Mouse (Mus musculus) adrenal gland, postnatal 4 days (tissue): Measurements from ENCODE around the gene Trabd. TPM values are rescaled to one million over a fixed set of nuclear protein-coding genes. Genes with fewer than 3 reads are reported as not detected.
A peak's percentile ranks its signal among the peaks of the same experiment; 100 is the strongest.

Experiments
- DNase-seq, 2 experiments: peaks; one replicate each; pipeline ENCODE4 v3.0.0; 2021 to 2022; ENCODE audit warnings: low spot score in 2 of 2, mixed read lengths in 2 of 2
- long read RNA-seq, 2 experiments: library from polyadenylated mRNA; stranded (forward); transcript quantifications; one replicate each; pipeline ENCODE4 v2.0.0; 2021
- total RNA-seq, 2 experiments: library from RNA; stranded (reverse); gene quantifications; 2 replicates each; pipeline ENCODE4 v1.2.3; 2021

Gene Trabd
- 10 to 100 TPM; 45.5 to 45.6 TPM for total RNA-seq
- long read RNA-seq, experiment 1, transcript Trabd-201 (10 exons, 2,439 nt) = major isoform, 31 of 53 reads
- long read RNA-seq, experiment 1, partial matches to known transcripts = 3 of 53 reads
- long read RNA-seq, experiment 1, other reads (novel, unspliced or antisense) = 15 of 53 reads
- long read RNA-seq, experiment 2, transcript Trabd-201 (10 exons, 2,439 nt) = major isoform, 74 of 111 reads
- long read RNA-seq, experiment 2, transcript Trabd-203 (10 exons, 1,941 nt) = minor isoform, 5 of 111 reads
- long read RNA-seq, experiment 2, transcript Trabd-205 (10 exons, 2,396 nt) = minor isoform, 6 of 111 reads
- long read RNA-seq, experiment 2, partial matches to known transcripts = 6 of 111 reads
- long read RNA-seq, experiment 2, other reads (novel, unspliced or antisense) = 17 of 111 reads

DNA sequence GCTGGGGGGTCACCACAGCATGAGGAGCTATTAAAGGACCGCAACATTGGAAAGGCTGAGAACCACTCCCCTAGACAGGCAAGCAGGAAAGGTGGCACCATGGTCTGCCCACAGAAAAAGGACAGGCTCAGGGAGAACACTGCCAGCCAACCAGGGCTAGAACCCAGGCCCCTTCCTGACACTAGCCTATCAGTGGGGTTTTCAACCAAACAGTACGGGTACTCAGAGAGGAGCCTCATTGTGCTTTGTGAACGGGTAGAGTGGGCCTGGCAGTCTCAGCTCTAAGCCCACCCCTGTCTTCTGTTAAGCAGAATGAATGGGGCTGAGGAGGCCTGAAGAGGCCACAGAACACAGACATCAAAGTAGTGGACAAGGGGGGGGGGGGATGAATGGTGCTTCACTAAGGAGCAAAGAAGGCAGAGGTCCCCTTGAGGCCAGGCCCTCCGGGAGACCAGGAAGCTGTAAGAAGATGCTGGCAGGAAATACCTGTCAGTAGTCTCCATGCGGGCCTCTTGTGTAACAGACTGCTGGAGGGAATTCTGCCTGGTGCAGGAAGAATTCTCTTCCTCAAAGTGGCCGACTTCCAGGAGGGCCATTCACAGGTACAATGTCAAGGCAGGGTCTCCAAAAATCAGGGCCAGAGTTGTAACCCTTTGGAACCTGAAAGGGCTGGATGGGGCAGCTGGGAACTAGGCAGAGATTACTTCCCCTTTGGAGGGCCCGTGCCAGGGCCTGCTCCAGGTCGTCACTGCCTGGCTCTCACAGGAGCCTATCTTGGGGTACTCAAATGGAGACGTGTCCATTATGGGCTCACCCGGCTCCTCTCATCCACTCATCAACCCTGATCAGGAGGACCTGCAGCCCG is at the start of gene Trabd:
TSS of gene Trabd (plus strand) at position 512 of the 865 bp plus-strand sequence.
- no peak for DNase-seq

DNA sequence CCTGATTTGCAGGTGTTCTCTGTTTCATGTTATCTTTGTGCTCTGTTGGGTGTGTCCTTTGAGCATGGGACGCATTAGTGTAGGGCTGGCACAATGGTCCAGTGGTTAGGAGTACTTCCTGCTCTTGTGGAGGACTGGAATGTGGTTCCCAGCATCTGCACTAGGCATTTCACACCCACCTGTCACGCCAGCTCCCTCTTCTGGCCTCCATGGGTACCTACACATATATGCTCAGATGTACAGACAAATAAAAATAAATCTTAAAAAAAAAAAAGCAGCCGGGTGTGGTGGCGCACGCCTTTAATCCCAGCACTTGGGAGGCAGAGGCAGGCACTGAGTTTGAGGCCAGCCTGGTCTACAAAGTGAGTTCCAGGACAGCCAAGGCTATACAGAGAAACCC is 30.5 kb upstream of the Trabd start:
- DNase-seq = no peak

DNA sequence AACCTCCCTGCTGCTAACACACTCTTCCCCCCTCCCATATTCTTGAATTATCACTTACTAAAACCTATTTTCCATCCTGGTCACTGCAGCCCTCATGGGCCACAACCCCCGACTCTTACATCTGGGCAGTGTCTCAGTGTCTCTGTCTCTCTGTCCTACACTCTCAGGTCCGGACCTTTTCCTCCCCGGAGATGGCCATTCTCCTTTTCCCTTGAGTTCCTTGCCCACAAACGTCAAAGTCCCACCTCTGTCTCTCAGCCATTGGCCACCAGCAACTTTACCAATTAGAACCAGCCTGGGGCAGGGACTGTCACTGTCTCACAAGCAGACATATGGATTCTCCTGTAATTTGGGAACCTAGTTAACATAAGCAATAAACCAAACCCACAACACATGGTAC is 28.6 kb upstream of the Trabd start:
- no peak for DNase-seq

DNA sequence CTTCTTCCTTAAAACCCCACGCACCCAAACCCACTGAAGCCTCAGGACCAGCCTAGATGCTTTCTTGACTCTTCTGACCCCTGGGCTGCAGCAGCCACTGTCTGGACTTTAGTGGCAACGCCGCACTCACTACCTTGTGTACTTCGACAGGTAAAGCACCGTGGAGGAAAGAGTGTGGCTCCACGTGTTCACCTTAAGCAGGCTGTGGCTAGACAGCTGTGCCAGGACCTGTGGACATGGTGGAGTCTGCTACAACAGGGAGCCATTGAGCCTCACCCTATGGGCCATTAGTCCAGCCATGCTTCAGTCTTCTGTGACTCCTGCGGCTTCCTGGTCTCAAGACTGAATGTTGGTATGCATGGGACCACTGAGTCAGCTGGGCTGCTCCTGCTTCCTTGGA is 20.3 kb upstream of the Trabd start:
- no peak for DNase-seq

DNA sequence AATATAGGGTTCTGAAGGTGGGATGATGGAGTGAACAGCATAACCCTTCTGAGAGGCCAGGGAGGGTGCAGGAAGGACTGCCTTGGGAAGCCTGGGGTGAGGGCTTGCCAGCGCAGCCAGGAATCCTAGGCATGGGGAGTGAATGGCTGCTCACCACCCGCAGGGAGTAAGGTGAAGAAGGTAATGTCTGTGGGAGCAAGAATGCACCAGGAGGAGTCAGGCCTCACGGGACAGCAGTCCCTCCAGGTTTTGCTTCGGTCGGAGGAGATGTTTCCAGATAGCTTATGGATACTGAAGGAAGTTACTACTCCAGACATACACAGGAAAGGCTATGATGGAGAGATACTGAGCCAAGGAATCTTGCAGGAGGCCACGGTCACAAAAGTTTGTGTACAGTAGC is 16.2 kb upstream of the Trabd start:
- DNase-seq = no peak

DNA sequence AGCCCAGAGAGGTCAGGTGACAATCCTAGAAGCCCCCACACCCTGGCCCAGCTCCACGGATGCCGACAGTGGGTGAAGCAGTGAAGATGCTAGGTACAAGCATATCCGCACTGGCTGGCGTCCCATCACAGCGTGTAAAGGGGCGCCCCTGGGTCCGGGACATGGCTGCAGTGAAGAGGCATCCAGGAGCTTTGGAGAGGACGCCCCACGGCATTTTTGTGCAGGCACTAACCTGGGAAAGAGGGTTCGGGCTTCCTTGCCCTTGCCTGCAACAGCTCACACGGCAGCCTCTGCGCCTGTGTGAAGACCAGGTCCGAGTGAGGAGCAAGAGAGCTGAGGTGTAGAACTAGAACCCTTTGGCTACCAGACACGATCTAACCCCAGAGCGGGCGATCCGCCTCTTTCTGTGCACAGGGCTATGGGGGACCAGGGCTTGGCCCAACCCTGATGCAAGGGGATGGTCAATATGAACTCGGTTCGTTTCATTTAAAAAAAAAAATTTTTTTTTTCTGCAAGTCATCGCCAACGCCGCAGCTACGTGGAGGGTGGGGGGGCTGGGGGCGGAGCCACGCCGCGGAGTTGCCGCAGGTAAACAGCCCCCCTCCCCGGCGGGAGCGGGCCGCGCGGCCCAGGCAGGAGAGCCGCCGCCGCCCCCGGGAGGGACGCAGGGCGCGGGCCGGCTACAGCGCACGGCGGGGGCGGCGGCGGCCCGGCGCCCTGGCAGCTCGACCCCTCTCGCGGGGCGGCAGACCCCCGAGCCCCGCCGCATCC is 15.6 kb upstream of the Trabd start, which contains the start of gene Panx2:
TSS of gene Panx2 (plus strand) at position 574 of the 771 bp plus-strand sequence.
- no peak for DNase-seq

DNA sequence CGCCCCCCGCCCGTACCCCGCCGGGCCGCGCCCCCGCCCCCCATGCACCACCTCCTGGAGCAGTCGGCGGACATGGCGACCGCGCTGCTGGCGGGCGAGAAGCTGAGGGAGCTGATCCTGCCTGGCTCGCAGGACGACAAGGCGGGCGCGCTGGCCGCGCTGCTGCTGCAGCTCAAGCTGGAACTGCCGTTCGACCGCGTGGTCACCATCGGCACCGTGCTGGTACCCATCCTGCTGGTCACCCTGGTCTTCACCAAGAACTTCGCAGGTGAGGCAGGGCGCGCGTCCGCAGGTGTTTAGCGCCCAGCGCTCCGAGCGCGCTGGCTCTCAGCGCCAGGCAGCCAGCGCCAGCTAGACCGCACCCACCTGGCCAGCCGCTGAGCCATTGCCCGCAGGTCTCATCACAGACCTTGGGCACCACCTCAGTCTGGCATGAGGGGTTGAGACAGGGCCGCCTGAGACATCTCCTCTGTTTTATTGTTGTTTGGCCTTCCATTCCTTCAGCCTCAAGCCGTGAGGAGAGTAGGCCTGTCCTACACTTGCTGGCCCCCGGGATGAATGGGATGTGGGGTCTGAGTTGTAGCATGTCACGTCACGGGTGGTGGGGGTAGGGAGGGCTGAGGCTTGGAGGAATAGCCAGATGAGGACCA is 14.8 kb upstream of the Trabd start:
- DNase-seq = no peak

DNA sequence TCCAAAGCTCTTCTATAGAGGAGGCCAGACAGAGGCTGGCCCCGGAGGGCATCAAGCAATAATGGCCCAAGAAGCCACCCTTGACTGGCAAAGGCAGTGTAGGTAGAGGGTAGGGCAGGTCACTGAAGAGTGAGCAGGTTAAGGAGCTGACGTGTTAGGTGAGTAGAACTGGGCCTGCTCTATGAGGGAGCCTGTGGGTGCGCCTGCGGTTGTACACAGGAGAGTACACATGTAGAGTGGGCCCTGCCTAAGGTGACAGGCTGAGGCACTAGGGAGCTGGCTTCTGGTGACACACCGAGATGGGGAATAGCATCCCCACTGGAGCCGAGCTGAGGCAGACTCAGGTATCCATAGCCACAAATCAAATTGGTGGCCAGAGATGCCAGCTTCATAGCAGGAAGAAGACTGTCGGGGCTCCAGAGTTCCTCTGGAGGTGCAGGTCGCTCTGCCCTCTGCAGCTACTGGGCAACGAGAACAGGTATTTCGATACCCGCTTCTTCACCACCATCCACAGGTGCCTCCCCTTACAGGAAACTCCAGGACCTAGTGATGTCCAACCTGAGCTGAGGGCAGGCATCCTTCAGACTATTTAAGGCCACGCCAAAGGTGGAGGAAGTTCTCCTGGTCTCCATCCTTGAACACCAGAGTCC is 14.0 kb upstream of the Trabd start:
- DNase-seq = no peak

DNA sequence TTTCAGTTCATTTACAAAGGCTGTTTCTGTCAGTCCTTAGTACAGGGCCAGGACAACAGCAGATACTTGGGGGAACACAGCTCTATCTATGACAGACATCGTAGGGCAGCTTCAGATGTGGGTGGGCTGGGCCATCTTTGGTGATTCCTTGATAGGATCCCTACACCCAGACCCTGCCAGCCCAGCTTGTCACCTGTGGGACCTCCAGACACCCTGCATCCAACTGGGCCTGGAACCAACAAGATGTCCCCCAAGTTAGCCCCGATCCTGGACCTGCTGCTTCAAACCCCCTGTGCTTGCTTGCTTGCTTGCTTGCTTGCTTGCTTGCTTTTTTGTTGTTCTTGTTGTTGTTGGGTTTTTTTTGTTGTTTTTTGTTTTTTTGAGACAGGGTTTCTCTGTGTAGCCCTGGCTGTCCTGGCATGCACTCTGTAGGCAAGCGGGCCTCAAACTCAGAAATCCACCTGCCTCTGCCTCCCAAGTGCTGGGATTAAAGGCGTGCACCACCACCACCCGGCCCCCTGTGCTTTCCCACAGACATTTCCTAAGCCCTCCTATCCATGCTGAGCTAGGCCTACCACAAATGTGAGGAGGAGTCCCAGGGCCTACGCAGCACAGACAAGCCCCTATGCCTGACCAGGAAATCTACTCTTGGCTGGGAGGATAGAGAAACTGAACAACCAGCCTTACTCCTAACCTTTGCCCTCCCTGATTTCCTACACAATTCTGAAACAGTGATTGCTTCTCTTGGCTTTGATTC is 13.0 kb upstream of the Trabd start:
- no peak for DNase-seq

DNA sequence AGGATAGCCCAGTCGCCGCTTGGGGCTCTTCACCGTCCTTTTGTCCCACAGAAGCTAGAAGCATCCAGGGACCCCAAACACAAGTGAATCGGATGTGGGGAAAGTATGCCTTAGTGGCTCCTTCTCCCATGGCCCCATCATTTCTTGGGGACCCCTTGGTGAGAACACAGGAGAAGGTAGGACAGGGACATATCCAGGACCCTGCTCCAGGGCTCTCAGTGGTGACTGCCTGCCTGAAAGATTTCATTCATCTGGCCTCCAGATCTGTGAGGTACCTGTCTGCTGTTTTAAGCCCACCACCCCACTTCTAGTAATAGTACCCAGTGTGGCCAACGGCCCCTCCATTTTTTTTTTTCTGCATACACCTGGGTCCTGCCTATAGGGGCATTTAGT is 12.4 kb upstream of the Trabd start:
- no peak for DNase-seq

DNA sequence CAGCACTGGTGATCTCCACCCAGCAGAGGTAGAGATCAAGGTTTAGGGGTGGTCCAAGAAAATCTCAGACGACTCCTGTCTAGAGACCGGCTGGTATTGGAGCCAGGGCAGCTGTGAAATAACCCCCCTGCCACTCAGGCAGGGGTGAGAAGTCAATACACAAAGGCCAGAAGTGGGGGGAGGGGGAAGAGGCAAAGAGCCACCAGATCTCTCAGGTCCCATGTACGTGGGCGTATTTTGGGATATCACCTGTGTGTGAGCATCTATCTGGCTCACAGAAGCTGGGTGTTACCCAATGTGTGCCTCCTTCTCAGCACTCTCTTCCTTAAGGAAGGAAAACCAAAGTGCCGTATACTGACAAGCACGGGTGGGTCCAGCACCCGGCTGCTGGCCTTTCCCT is 11.9 kb upstream of the Trabd start:
- no peak for DNase-seq

DNA sequence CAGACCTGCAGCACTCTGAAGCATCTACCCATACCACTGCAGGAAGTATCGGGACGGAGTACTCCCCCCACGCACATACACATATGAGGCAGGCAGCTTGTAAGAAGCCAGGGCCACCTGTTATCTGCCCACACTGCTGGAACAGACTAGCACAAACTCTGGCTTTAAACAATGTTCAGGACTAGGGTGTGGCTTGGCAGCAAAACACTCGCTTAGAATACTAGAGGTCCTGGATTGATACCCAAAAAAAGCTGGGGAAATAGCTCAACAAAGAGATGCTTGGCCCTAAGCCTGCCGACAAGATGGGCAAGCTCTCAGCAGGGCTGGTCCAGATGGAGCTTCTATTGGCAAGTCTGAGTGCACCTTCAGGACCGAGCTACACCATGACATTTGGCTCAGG is 11.4 kb upstream of the Trabd start:
- DNase-seq = no peak

DNA sequence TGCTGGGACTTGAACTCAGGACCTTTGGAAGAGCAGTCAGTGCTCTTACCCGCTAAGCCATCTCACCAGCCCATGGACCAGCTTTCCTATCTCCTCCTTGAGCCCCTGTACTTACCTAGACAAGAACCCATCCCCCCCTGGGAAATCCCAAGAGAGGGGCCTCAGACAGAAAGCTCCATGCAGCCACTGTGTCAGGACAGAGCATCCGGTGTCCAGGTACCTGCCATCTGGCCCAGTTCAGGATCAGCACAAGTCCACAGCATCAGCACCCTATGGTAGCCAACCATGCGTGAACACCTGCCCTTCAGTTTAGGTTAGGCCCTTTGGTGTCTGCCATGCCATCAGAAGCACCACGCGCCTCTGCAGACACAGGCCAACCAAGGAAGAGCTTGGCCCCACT is 10.0 kb upstream of the Trabd start:
- DNase-seq = no peak

DNA sequence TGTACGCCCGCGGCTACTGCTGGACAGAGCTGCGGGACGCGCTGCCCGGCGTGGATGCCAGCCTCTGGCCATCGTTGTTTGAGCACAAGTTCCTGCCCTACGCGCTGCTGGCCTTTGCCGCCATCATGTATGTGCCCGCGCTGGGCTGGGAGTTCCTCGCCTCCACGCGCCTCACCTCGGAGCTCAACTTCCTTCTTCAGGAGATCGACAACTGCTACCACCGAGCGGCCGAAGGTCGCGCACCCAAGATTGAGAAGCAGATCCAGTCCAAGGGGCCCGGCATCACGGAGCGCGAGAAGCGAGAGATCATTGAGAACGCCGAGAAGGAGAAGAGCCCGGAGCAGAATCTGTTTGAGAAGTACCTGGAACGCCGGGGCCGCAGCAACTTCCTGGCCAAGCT is 7.3 kb upstream of the Trabd start:
- no peak for DNase-seq

DNA sequence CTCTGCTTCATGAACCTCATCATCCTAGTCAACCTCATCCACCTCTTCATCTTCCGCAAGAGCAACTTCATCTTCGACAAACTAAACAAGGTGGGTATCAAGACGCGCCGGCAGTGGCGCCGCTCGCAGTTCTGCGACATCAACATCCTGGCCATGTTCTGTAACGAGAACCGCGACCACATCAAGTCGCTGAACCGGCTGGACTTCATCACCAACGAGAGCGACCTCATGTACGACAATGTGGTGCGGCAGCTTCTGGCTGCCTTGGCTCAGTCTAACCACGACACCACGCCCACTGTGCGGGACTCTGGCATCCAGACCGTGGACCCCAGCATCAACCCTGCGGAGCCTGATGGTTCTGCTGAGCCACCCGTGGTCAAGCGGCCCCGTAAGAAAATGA is 6.7 kb upstream of the Trabd start:
- no peak for DNase-seq

DNA sequence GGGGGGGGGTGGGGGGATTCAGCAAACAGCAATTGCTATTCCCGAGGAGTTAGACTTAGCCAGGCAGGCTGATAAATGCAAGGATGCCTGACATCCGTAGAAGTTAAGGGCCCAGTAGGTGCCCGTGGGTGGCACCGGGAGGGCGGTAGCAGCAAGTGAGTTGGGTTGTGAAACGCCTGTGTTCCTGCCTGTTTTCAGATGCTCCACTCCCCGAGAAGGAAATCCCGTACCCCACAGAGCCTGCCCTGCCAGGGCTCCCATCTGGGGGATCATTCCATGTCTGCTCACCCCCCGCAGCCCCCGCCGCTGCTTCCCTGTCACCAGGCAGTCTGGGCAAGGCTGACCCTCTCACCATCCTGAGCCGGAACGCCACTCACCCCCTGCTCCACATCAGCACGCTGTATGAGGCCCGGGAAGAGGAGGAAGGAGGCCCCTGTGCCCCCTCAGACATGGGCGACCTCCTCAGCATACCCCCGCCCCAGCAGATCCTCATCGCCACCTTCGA is 5.5 kb upstream of the Trabd start:
- no peak for DNase-seq

DNA sequence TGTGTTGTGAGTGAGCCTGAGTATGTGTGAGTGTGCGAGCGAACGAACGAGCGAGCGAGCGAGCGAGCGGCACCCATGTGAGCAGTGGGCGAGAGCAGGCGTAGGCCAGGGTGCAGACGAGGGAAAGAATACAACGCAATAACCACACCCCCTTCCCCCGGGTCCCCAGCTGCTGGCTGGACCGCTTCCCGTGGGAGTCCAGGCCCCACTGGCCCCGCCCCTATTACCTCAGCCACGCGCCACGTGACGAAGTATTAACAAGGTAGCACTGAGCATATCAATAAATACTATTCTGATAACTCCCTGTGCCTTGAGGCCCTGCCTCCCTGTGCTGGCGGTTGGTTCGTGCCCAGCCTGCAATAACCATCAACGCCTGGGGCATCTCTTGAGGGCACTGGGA is 4.3 kb upstream of the Trabd start:
- DNase-seq = no peak

DNA sequence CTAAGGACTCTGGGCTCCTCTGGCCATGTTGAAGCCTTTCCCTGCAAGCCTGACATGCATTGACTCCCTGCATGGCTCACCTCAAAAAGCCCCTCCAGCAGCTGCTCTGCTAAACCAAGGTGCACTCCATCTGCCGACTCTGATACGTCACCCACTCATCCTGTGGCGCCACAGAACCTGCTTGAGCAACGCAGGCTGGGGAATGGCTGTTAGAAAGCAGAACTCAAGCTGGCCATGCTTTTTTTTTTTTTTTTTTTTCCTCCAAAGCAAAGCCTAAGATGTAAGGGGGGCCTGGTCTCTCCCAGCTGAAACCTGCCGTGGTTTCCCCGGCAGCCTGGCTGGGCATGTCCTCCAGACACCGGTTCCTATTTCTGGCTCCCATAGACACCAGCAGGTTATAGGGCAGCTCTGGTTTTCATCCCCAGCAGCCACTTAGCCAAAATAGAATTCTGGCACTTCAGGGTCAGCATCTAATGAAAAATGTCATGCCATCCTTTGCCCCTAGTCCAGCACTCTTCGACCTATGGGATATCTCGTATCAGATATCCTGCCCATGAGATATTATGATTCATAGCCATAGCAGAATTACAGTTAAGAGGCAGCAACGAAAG is 826 bp upstream of the Trabd start:
- no peak for DNase-seq

DNA sequence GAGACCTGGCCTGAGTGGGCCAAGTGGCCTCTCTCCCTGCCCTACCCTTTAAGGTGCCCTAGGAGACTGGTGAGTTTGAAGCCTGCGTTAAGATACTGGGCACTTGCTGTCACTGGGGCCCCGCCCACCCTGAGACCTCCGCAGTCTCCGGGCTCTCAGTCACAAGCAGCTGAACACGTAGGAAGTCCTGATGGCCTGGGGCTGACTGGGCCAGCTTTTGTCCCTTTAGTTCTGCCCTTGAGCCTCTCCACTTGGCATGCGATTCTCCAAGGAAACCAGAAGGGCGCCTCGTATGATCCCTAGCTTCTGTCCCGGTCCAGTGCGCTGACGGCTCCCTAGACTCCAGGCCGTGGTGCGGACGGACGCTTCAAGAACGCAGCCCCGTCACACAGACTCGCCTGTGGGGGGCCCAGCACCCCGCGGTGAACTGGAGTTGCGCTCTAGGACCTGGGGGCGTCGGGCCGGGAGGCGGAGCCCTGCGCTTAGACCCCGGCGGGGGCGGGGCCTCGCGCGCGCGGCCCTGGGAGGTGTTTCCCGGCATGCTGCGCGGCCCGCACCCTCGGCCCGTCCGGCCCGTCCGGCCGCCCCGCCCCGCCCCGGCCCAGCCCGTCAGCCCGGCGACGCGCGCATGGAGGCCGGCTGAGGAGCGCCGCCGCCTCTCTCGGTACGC is 689 bp downstream of the Trabd start:
- DNase-seq = peak; percentile 81 to 84
